Mouse (Mus musculus): ENCODE results near the gene Taok3.

The Taok3 gene

DNA sequence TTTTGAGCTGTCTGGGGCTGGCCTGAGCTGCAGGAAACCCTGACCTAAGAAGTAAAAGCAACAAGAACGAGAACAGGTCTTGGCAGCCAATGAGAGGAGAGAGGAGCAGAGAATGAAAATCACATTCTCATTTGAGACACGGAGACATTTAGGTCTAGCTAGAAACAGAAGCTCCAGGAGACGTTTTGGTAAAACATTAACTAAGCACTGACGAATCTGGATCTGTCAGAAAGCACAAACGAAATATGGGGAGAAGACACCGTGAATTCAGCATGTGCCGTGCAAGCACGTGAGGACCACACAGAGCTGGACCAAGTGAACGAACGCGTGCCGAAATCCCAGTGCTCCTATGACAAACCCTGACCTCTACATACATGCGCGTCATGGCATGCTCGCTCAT, 138.3 kb downstream of the Taok3 start:
- in situ Hi-C loops (cut with MboI, MseI) = no loop called here

DNA sequence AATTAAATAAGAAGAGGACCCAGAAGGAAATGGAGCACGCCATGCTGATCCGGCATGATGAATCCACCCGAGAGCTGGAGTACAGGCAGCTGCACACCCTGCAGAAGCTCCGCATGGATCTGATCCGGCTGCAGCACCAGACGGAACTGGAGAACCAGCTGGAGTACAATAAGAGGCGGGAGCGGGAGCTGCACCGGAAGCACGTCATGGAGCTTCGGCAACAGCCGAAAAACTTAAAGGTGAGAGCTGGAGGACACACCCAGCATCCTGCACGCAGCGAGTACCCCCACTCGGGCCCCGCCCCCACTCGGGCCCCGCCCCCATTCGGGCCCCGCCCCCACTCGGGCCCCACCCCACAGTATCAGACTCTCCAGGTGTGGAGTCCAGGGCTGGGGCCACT, 143.6 kb downstream of the Taok3 start:
- in situ Hi-C loops (cut with MboI, MseI) = no loop called here

DNA sequence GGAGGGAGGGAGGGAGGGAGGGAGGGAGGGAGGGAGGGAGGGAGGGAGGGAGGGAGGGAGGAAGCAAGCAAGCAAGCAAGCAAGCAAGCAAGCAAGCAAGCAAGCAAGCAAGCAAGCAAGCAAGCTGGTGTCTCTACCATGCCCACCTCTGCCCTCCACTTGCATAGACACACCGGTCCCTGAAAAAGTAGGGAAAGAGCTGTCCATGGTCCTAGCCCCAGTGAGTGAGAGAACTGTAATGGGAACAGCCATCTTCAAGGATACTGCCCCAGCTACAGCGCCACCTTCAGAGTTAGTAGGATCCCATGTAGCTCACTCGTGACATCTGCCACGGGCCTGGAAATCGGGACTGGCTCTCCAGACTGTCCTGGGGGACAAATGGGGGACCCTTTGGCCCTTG, 144.8 kb downstream of the Taok3 start:
- in situ Hi-C loops (cut with MboI, MseI) = no loop called here

DNA sequence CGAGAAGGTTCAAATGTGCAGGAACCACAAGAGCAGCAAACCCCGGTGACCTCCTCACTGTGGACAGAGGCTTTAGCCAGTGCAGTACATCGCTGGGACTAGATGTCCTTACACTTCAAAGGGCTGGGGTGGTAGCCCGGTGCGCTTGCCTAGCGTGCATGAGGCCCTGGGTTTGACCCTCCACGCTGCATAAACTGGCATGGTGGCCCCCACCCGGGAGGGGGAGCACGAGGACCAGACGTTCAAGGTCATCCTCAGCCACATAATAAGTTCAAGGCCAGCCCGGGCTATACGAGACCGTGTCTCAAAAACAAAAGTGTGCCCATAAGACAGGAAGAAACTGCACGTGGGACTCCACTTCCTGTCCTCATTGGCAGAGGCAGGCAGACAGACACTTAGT, 148.0 kb downstream of the Taok3 start:
- in situ Hi-C loops (cut with MboI, MseI) = no loop called here

DNA sequence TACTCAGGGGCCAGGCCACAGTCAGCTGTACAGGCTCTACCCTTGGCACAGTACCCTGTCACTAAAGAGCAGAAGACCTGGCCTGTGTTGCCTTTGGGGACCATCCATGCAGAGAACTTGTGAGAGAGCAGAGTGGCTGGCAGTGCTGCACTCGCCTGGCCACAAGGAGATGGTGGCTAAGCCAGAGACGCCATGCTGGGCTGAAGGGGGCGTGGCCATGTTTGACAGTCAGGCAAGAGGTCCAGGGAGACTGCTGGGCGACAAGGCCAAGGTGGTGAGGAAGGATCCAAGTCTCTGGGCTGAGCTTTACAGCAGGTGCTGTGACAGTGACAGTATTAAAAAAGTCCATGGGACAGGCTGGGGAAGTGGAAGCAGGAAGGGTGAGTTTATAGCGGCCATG, 148.8 kb downstream of the Taok3 start:
- in situ Hi-C loops (cut with MboI, MseI) = no loop called here

DNA sequence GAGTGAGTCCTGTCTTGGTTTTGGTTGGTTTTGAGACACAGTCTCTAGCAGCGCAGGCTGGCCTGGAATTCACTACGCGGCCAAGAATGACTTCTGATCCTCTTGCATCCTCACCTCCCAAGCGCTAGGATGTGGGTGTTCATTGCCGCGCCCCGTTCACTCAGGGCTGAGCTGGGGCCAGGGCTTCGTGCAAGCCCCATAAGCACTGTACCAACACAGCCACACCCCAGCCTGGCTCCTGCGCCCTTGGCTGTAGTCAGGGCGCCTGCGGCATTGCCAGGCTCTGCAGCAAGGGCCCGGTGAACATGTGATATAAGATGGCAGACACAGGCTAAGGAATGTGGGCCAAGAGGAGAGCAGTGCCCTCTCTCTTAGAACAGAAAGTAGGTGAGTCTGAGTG, 149.5 kb downstream of the Taok3 start:
- in situ Hi-C loops (cut with MboI, MseI) = no loop called here

DNA sequence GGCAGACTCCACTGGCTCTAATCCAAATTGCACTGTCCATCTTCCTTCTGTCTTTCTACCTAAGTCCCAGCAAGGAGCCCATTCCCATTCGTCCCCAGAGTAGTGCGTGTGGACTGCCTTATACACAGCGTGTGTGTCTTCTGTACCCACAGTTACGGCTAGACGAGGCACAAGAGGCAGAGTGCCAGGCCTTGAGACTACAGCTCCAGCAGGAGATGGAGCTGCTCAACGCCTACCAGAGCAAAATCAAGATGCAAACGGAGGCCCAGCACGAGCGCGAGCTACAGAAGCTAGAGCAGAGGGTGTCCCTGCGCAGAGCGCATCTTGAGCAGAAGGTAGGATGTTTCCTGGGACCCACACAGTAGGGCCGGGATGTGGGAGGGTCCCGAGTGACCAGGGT, 152.0 kb downstream of the Taok3 start:
- in situ Hi-C loops (cut with MboI, MseI) = no loop called here

DNA sequence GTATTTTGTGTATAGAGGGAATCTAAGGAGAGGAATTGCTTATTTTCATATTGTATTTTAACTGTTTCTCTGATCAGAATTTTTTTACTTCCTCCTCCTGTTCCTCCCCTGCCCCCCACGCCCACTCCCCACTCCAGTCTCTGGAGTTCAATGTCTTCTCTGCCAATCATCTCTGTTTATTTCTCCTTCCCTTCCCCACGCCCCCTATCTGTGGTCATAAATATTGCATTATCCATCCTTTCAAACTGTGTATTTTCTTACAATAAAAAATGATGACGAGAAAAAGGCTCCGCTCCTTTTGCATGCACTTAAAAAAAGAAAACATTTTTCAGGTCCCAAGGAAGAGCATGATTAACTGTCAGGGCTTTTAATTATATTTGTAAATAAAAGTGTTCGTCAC, 154.9 kb downstream of the Taok3 start:
- in situ Hi-C loops (cut with MboI, MseI) = no loop called here

DNA sequence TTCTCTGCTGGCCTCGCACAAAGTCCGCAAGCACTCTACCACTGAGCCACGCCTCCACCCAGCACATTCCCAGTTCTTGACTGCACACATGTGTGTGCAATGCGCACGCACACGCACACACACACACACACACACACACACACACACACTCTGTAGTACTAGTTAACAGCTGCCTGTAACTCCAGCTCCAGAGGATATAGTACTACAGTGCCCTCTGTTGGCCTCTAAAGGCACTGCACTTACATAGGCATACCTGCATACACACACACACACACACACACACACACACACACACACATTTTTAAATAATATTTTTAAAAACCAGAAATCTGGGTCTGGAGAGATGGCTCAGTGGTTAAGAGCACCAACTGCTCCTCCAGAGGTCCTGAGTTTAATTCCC, 157.9 kb downstream of the Taok3 start:
- in situ Hi-C loops (cut with MboI, MseI) = no loop called here

DNA sequence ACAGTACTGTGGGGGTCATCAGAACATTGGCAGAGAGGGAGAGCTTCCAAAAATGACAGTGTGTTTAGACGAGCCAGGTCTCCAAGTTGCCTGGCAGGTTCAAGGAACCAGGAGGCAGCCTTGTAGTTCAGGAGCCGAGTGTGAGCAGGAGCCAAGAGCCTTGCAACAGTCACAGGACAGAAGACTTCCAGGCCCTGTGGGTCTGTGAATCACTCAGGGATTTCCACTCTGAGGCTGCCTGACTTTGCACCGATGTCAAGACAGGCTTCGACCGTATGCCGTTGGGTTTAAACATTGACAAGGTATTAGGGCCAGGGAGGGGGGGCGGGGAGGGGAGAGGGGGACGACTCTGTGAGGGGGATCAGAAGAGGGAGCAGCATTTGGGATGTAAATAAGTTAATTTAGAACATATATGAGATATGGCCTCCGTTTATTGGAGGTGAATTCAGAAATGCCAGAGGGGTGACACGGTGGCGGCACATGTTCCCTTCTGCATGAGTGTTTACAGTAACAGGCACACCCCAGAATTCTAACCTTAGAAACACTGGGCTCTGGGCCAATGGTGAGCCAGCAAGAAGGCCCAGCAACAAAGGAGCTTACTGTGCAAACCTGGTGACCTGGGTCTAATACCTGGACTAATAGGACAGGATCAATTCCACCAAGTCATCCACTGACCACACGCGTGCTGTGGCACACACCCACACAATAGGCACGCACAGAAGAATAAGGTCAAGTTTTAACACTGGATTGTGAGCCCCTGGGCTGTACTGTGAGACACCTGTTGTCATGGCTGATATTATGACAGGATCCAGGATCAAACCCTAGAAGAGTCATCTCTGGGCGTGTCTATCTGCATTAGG, 159.1 kb downstream of the Taok3 start:
- in situ Hi-C loops (cut with MboI, MseI) = no loop called here

DNA sequence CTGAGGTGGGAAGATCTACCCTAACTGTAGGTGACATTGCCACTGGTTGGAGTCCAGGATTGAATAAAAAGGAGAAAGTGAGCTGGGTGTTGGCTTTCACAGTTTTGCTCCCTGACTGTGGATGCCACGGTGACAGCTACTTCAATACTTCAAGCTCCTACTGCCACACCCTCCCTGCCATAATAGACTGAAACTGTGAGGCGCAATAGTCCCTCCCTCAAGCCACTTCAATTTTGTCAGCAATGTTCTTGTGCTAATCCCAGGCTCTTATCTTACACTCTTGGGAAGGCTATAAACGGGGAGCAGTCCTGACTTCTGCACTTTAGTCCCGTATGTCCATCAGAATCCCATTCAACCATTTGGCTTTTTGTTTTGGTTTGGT, 159.7 kb downstream of the Taok3 start:
- in situ Hi-C loops (cut with MboI, MseI) = loop anchor here (10.0 kb wide), 1 partner anchor 175 kb away; no protein-coding TSS in a partner anchor

DNA sequence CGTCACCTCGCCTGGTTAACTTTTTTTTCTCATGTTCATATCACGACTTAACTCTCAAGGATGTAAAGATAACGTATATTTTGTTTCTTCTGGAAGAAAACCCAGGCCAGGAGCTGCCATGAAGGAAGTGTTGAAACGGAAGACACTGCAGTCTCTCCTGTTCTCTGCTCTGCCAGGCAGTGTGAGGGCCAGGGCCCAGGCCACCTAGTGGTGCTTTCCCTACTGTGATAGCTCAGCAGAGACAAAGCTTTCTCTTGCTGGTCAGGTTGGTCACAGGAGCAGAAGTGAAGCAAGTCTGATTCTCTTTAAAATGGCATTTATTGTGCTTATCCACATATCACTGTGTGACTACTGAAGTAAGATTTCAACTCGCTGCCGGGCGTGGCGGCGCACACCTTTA, 161.6 kb downstream of the Taok3 start:
- in situ Hi-C loops (cut with MboI, MseI) = loop anchor here (10.0 kb wide), 1 partner anchor 177 kb away; no protein-coding TSS in a partner anchor

DNA sequence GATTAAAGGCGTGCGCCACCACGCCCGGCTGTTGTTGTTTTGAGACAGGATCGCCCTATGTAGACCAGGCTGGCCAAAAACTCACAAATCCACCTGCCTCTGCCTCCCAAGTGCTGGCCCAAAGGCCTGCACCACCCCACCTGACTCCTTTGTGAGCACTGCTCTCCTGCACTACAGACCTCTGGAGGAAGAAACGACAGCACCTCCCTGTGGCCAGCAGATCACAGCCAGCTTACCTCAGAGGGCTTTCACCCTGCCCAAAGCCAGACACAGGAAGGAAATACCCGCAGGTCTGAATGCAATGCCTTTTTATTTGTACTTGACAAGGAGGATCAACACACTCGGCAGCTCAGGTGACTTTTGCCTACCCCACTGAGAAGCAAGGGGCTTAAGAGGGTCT, 162.4 kb downstream of the Taok3 start:
- in situ Hi-C loops (cut with MboI, MseI) = loop anchor here (10.0 kb wide), 1 partner anchor 178 kb away; no protein-coding TSS in a partner anchor

DNA sequence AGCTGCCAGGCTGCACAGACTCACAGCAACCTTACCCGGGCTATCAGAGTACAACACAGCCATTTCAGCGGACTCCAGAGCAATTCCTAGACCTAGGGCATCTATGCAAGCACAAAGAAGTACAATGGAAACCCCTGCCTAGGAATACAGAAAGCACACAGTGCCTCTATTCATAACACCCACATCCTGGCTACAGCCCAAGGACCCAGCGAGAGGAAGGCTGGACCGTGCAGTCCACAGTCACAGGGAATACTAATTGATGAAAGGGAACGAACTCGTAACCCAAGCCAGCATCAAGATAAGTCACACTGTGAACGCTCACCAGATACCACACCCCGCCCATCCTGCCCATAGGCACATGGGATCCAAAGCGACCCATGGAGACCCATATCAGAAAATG, 164.1 kb downstream of the Taok3 start:
- in situ Hi-C loops (cut with MboI, MseI) = loop anchor here (10.0 kb wide), 1 partner anchor 179 kb away; no protein-coding TSS in a partner anchor

DNA sequence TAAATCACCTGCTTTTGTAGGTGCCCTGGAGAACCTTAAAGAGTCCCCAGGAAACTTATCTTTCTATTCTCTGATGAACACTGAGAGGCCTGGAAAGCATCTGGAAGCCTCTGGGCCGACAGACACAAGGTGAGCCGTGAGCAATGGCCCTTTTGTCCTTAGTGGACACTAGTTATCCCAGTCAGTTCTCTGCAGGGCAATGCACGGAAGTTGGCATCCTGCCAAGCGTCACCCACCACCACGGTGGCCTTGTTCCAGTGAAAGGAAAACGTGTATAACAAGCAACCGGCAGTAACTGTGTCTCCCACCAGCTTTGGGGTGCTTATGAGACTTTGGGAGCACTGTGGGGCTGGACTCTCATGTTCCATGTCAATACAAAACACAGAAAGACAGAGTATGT, 164.8 kb downstream of the Taok3 start:
- in situ Hi-C loops (cut with MboI, MseI) = loop anchor here (10.0 kb wide), 1 partner anchor 180 kb away; no protein-coding TSS in a partner anchor

DNA sequence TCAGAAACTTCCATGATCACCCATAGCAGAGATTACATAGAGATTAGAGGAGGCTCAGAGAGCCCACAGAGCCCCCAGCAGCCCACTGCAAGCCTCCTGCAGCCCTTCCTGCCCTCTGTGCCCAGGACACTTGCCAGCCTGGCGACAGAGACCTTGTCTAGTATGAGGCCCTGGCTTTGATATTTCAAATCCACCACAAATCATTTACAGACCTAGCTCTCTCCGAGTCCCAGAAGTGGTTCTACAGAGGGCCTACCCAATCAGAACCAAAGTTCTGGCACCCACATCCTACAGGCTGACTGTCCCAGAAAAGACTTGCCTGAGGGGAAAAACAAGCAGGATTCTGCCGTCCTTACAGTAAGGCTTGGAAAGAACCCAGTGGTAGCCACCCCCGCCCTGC, 165.3 kb downstream of the Taok3 start:
- in situ Hi-C loops (cut with MboI, MseI) = loop anchor here (10.0 kb wide), 1 partner anchor 180 kb away; no protein-coding TSS in a partner anchor

DNA sequence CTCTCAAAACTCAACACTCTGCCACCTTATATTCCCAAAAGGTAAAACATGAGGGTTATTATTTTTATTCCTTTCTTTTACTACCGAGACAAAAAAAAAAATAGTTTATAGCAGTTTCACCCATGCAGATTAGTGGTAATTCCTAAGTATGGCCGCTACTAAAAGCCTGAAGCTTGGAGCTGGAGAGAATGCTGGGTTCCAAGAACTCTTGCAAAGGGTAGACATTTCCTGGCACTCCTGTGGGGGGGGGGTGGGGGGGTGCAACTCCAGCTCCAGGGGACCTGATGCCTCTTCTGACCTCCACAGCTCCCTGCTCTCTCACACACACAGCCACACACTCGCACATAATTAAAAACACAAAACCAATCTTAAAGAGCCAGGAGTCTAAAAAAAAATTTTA, 166.4 kb downstream of the Taok3 start:
- in situ Hi-C loops (cut with MboI, MseI) = loop anchor here (10.0 kb wide), 1 partner anchor 181 kb away; no protein-coding TSS in a partner anchor

DNA sequence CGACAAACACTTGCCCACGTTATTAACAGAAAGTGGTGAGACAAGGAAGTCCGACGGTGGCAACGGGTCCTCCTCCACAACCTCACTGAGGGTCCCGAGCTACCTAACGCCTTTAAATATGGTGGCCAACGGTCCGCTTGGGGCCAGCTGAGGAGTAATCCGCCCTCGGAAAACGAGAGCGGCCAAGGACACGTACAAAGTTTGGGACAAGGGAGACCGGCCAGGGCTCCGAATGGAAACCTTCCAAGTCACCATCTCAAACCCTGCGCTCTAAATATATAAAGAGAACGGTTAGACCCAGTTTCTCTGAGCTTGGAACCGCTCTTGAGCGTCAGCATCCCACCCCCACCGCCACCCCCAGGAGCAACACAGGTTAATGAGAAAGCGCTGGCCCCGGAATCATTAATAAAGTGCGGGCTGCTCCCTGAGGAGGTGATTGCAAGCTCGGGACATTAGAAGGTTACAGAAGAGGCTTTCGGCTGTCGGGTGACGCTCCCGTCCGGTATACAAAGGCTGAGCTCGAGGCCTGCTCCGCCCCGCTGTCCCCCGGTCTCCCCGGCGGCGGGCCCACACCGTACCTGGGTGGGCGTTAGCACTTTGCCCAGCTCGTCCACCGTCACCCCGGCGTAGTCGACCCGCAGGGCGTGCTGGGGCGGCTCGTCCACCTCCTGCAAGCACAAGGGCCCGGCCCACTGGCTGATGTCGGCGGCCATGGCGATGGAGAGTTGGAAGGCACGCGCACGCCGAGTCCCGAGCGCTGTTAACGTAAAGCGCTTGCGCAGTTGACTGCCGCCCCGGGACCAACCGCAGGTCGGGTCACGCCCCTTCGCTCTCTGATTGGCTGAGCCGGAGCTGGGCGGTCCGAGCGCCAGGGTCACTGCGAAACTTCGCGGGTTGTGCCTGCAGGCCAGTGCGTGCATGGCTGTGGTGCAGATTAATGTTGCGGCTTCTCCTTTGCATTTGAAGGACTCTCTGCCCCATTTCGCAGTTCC, 167.2 kb downstream of the Taok3 start, which contains the start of gene Pebp1:
Gene Pebp1, minus strand, starts transcription at position 795 of the 992 bp plus-strand sequence.
- in situ Hi-C loops (cut with MboI, MseI) = loop anchor here (10.0 kb wide), 1 partner anchor 182 kb away; no protein-coding TSS in a partner anchor

DNA sequence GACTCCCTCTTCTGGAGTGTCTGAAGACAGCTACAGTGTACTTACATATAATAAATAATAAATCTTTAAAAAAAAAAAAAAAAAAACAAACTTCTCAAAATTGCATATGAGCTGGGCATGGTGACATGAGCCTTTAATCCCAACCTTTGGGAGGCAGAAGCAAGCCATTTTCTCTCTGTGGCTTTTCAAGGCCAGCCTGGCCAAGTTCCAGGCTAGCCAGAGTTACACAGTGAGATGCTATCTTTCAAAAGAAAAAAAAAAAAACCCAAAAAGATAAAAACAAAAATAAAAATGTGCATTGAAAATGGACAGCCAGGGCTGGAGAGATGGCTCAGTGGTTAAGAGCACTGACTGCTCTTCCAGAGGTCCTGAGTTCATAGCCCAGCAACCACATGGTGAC, 169.7 kb downstream of the Taok3 start:
- in situ Hi-C loops (cut with MboI, MseI) = loop anchor here (10.0 kb wide), 1 partner anchor 185 kb away; no protein-coding TSS in a partner anchor

DNA sequence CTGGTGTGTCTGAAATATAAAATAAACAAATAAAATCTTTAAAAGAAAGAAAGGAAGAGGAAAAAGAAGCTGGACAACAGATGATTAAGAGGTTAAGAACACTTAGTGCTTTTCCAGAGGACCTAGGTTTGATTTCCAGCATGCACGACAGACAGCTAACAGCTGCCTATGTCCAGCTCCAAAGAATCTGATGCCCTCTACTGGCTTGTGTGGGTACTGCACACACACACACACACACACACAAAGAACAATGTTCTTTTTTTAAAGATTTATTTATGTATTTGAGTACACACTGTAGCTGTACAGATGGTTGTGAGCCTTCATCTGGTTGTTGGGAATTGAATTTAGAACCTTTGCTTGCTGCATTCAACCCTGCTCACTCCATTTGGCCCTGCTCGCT, 170.2 kb downstream of the Taok3 start:
- in situ Hi-C loops (cut with MboI, MseI) = no loop called here

DNA sequence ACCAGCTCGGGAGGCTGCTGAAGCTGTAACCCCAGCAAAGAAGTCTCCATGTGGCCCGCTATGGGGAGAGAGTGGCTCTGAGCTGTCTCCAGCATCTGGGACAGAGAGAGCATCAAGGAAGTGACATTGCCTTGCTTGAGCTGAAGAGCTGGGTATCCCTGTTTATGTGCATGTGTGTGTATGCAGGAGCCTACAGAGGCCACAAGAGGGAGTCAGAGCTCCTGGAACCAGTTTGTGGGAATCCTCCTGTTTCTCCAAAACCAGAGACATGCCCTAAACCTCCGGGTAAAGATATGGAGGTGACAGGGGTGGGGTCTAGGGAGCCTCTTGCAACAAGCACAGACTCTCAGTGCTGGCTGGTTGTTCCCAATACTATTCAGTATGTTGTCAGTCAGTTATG, 171.4 kb downstream of the Taok3 start:
- in situ Hi-C loops (cut with MboI, MseI) = no loop called here

DNA sequence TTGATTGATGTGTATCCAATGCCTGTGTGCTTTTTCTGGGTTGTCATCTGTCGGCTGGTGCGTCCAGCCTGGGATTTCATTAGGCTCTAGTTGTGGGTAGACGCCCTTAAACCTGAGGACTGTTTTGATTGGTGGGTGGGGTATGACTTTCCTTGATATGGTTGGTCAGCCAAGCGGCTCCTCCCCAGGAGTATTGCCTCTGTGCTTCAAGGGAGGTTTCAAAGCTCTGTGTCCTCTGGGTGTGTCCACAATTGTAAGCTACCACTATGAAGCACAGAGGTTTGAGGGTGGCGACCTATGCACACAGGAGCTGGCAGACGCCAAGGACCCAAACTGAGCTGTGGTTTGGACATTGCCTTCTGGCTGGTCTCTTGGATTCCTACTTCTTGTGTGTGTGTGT, 172.6 kb downstream of the Taok3 start:
- in situ Hi-C loops (cut with MboI, MseI) = no loop called here

All from T-helper 1 cell (primary cell).